Mouse (Mus musculus) hindbrain, embryonic 13.5 days (tissue): ENCODE results near the gene Fam172a. TPM values are rescaled to one million over a fixed set of nuclear protein-coding genes. Genes with fewer than 3 reads are reported as not detected.
"Not testable (repeated sequence)": the region's sequence is repeated elsewhere in the genome, so short reads cannot be mapped to it uniquely, and the experiment has no call there.

Experiments used
- ATAC-seq: fragments of 200-750 bp; cut with Nextera tagmentation; 2 replicates; pipeline ENCODE4 v1.8.0; 2017; ENCODE audit warnings: moderate TSS enrichment; ENCODE audit not compliant: low FRiP score
- H3K27ac ChIP-seq: fragments of 300-500 bp; sonication (generic); 2 replicates; pipeline ENCODE4 v1.5.1; 2015; ENCODE audit warnings: inconsistent platforms, mild to moderate bottlenecking, moderate library complexity
- H3K27me3 ChIP-seq: fragments of 300-500 bp; sonication (generic); 2 replicates; pipeline ENCODE4 v1.6.1; 2015; ENCODE audit warnings: mild to moderate bottlenecking, inconsistent platforms
- H3K36me3 ChIP-seq: fragments of 300-500 bp; sonication (generic); 2 replicates; pipeline ENCODE4 v1.6.1; 2015; ENCODE audit warnings: mild to moderate bottlenecking, inconsistent platforms
- H3K4me1 ChIP-seq: fragments of 300-500 bp; sonication (generic); replicated peaks from 2 replicates; pipeline ENCODE4 v1.6.1; 2015; ENCODE audit warnings: inconsistent platforms
- H3K4me2 ChIP-seq: fragments of 300-500 bp; sonication (generic); 2 replicates; pipeline ENCODE4 v1.6.1; 2015; ENCODE audit warnings: inconsistent platforms, mild to moderate bottlenecking, moderate library complexity
- H3K4me3 ChIP-seq: fragments of 300-500 bp; sonication (generic); 2 replicates; pipeline ENCODE4 v1.5.1; 2015; ENCODE audit warnings: mild to moderate bottlenecking, inconsistent platforms
- H3K9ac ChIP-seq: fragments of 300-500 bp; sonication (generic); 2 replicates; pipeline ENCODE4 v1.6.1; 2015; ENCODE audit warnings: mild to moderate bottlenecking, inconsistent platforms
- H3K9me3 ChIP-seq: fragments of 300-500 bp; sonication (generic); 2 replicates; pipeline ENCODE4 v1.6.1; 2016; ENCODE audit warnings: inconsistent platforms
- WGBS: fragments of 180-500 bp; shearing (Covaris S2); methylation state at CpG from one replicate; pipeline ENCODE4 v1.1.7; 2015; 5-methylcytosine and 5-hydroxymethylcytosine counted together
- polyA plus RNA-seq: library from polyadenylated mRNA; unstranded; fragments of >200 nt; fragmentation: Nextera tagmentation; extraction: Ambion mirVana; gene quantifications from 2 replicates; pipeline ENCODE4 v1.2.1, GENCODE M21; 2015

The Fam172a gene
- 44.5 and 48.8 TPM in 2 replicates for polyA plus RNA-seq

GRCm38 (mm10) chr13:77701733-77702132 lies at the start of gene Fam172a:
Fam172a (plus strand) TSS chr13:77702033.
- H3K4me1 ChIP-seq, H3K36me3 ChIP-seq, H3K4me3 ChIP-seq, H3K9me3 ChIP-seq, H3K27ac ChIP-seq, ATAC-seq, H3K27me3 ChIP-seq, H3K9ac ChIP-seq, H3K4me2 ChIP-seq: not testable (repeated sequence)
- WGBS: no CpG with 5 or more reads among the region's 6 CpGs

DNA sequence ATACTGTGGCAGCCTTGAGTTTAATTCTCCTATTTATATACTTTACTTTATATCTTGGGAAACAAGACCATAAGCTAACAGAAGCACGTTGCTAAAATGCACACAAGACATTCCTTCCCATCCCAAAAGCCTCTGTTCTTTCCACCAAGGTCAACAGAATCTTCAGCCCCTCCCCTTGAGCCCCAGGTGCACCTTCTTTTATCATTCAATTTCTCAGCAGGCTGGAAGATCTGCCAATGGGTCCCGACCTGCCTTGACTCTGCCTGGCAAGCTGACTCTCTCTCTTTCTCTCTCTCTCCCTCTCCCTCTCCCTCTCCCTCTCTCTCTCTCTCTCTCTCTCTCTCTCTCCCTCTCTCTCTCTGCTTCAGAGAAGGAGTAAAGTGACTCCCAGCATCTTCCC lies 13.2 kb upstream of the Fam172a start:
- Histone ChIP-seq H3K36me3 (no peaks in the 10 kb centered on the region), H3K27ac (no peak overlapping the region), H3K9ac (no peak overlapping the region), H3K4me1 (no peaks in the 10 kb centered on the region), H3K4me3 (no peak overlapping the region), H3K9me3 (no peaks in the 10 kb centered on the region), H3K4me2 (no peak overlapping the region), H3K27me3 (no peaks in the 10 kb centered on the region)
- ATAC-seq: no peak
- WGBS: 32% methylated on average over 2 of the region's 2 CpGs

GRCm38 (mm10) chr13:77708514-77709013 lies 6.7 kb downstream of the Fam172a start:
- H3K4me3 ChIP-seq: peak overlapping the region; percentile 96
- under 1% methylated on average over 35 of the region's 35 CpGs for WGBS
- peak overlapping the region; percentile 69 for H3K27ac ChIP-seq
- no peaks in the 10 kb centered on the region for H3K9me3 ChIP-seq
- peak; percentile 99 for ATAC-seq
- no peaks in the 10 kb centered on the region for H3K36me3 ChIP-seq
- H3K27me3 ChIP-seq: no peaks in the 10 kb centered on the region
- peak overlapping the region; percentile 89 for H3K9ac ChIP-seq
- peak overlapping the region; percentile 83 for H3K4me2 ChIP-seq
- peaks cover 13% of the 10 kb centered on the region for H3K4me1 ChIP-seq

GRCm38 (mm10) chr13:77717499-77717898 lies 15.7 kb downstream of the Fam172a start:
- 96% methylated on average over 2 of the region's 2 CpGs for WGBS
- ATAC-seq: no peak
- no peak overlapping the region for H3K27ac ChIP-seq
- no peak overlapping the region for H3K9ac ChIP-seq
- H3K4me3 ChIP-seq: no peak overlapping the region
- no peaks in the 10 kb centered on the region for H3K27me3 ChIP-seq
- H3K4me2 ChIP-seq: no peak overlapping the region
- H3K4me1 ChIP-seq: no peaks in the 10 kb centered on the region
- no peaks in the 10 kb centered on the region for H3K36me3 ChIP-seq
- no peaks in the 10 kb centered on the region for H3K9me3 ChIP-seq

DNA sequence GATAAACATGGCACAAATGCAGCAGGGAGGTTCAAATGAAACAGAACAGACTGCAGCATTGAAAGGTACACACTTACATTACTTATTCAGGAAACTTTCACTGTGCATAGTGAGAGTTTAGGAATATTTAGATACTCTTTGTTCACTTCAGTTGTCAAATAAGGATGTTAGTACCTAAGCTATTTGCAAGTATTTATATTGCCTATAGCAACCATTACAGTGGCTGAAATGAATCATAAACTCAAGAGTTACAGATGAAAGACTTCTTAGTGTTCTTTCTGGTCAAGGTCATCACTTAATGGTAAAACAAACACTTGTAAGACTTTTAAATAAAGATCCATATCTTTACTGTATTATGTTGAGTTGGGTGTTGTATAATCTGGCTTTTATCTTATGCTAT lies 41.0 kb downstream of the Fam172a start:
- H3K4me3 ChIP-seq: no peak overlapping the region
- no peaks in the 10 kb centered on the region for H3K4me1 ChIP-seq
- no peak overlapping the region for H3K27ac ChIP-seq
- H3K4me2 ChIP-seq: no peak overlapping the region
- no peaks in the 10 kb centered on the region for H3K9me3 ChIP-seq
- H3K36me3 ChIP-seq: no peaks in the 10 kb centered on the region
- H3K9ac ChIP-seq: no peak overlapping the region
- H3K27me3 ChIP-seq: no peaks in the 10 kb centered on the region
- no peak for ATAC-seq

DNA sequence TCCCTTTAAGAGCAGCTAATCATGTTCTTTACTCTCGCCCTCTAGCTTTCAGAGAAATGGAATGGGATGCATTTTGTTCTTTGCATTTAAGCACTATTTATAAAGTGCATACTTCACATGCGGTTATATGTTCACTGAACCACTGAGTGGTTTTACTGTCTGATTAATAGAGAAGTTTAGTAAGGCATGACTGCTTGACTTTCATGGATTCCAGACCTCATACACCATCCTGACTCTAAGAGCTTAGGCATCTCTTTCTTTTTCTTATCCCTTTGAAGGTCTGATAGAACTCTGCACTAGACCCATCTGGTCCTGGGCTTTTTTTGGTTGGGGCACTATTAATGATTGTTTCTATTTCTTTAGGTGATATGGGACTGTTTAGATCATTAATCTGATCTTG lies 75.8 kb downstream of the Fam172a start:
- H3K27me3 ChIP-seq: no peaks in the 10 kb centered on the region
- no peak for ATAC-seq
- no peak overlapping the region for H3K9ac ChIP-seq
- WGBS: 81% methylated on average over 2 of the region's 2 CpGs
- no peaks in the 10 kb centered on the region for H3K4me1 ChIP-seq
- H3K4me3 ChIP-seq: no peak overlapping the region
- no peak overlapping the region for H3K27ac ChIP-seq
- peaks cover 8% of the 10 kb centered on the region for H3K9me3 ChIP-seq
- no peak overlapping the region for H3K4me2 ChIP-seq
- peaks cover 7% of the 10 kb centered on the region; the same call in 1 of the 2 replicates for H3K36me3 ChIP-seq

GRCm38 (mm10) chr13:77807341-77807740 lies 105.5 kb downstream of the Fam172a start:
- H3K4me1 ChIP-seq, H3K4me2 ChIP-seq, H3K27me3 ChIP-seq, H3K36me3 ChIP-seq, H3K27ac ChIP-seq, H3K9me3 ChIP-seq, H3K4me3 ChIP-seq, H3K9ac ChIP-seq, ATAC-seq: not testable (repeated sequence)
- 94% methylated on average over 2 of the region's 2 CpGs for WGBS

- peaks cover 18% of the 10 kb centered on the region; the same call in 1 of the 2 replicates for H3K36me3 ChIP-seq
Observed at GRCm38 (mm10) chr13:77810449-77810848, 108.6 kb downstream of the Fam172a start.

GRCm38 (mm10) chr13:77826138-77826537 lies 124.3 kb downstream of the Fam172a start:
- WGBS: 94% methylated on average over 4 of the region's 4 CpGs

More at GRCm38 (mm10) chr13:77810449-77810848, 108.6 kb downstream of the Fam172a start:
- H3K27ac ChIP-seq: no peak overlapping the region
- H3K4me2 ChIP-seq: no peak overlapping the region
- WGBS: 97% methylated on average over 1 of the region's 1 CpGs
- no peak overlapping the region for H3K4me3 ChIP-seq
- no peak for ATAC-seq
- H3K4me1 ChIP-seq: no peaks in the 10 kb centered on the region
- peaks cover 11% of the 10 kb centered on the region; the same call in 1 of the 2 replicates for H3K9me3 ChIP-seq
- no peak overlapping the region for H3K9ac ChIP-seq
- H3K27me3 ChIP-seq: no peaks in the 10 kb centered on the region

DNA sequence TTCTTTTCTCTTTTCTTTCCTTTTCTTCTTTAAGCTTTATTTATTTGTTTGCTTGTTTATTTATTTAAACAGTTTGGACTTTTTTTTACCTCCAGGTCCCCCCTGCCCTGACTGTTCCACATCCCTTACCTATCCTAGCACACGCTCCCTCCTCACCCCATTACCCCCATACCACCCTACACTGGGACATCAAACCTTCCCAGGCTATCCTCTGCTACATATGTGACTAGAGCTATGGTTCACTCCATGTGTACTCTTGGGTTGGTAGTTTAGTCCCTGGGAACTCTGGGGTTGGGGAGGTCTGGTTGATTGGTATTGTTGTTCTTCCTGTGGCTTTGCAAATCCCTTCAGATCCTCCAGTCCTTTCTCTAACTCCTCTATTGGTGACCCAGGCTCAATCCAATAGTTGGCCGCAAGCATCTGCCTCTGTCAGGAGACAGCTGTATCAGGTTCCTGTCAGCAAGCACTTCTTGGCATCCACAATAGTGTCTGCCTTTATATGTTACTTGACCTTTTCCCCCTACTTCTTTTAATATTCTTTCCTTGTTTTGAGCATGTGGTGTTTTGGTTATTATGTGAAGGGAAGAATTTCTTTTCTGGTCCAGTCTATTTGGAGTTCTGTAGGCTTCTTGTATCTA lies 141.3 kb downstream of the Fam172a start:
- Histone ChIP-seq H3K4me1 (no peaks in the 10 kb centered on the region), H3K36me3 (no peaks in the 10 kb centered on the region)
- 94% methylated on average over 2 of the region's 2 CpGs for WGBS

More at GRCm38 (mm10) chr13:77826138-77826537, 124.3 kb downstream of the Fam172a start:
- Histone ChIP-seq H3K9me3 (no peaks in the 10 kb centered on the region), H3K4me2 (no peak overlapping the region), H3K27ac (no peak overlapping the region), H3K4me1 (no peaks in the 10 kb centered on the region), H3K27me3 (no peaks in the 10 kb centered on the region), H3K36me3 (no peaks in the 10 kb centered on the region), H3K4me3 (no peak overlapping the region), H3K9ac (no peak overlapping the region)
- no peak for ATAC-seq

DNA sequence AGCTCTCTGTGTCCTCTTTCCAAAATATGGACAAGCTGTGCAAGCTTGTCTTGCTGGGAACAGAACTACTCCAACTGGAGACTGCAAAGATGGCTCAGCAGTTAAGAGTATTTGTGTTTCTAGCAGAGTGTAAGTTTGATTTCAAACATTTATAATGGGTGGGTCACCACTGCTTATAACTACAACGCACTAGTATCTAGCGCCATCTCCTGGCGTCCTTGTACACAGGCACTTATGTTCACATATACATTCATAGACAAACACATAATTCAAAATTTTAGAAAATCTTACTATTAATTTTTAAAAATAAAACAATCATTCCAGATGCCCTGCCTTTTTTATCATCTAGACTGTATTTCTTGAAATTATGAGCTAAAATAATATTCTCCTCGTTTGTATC lies 147.0 kb downstream of the Fam172a start:
- Histone ChIP-seq H3K9me3 (no peaks in the 10 kb centered on the region), H3K9ac (no peak overlapping the region), H3K27ac (no peak overlapping the region), H3K4me2 (no peak overlapping the region), H3K4me3 (no peak overlapping the region), H3K27me3 (no peaks in the 10 kb centered on the region), H3K4me1 (no peaks in the 10 kb centered on the region), H3K36me3 (no peaks in the 10 kb centered on the region)
- 79% methylated on average over 4 of the region's 4 CpGs for WGBS
- no peak for ATAC-seq

More for the DNA sequence above, 141.3 kb downstream of the Fam172a start:
- H3K4me2 ChIP-seq: no peak overlapping the region
- no peak overlapping the region for H3K4me3 ChIP-seq
- no peak for ATAC-seq
- no peaks in the 10 kb centered on the region for H3K9me3 ChIP-seq
- no peak overlapping the region for H3K27ac ChIP-seq
- no peak overlapping the region for H3K9ac ChIP-seq
- no peaks in the 10 kb centered on the region for H3K27me3 ChIP-seq

DNA sequence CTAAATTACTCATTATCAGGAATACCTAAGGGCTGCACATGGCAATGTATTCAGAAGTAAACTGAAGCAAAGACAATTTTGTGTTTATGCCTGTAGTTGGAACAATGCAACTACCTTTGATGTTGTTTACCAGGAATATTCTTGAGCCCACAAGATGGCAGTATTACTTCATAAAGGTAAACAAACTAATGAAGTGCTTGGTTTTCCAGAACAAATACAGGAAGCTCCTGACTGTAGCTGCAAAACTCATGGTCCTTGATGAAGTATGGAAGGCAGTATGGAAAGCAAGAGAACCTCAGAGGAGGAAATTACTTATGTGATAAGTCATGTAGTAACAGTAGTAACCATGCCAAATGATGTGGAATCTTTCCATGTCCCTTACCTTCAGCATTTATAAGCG lies 163.0 kb downstream of the Fam172a start:
- ATAC-seq: 0 out of 2 replicates have a peak, but pooled peaks have one; percentile 43
- Histone ChIP-seq H3K4me3 (no peak overlapping the region), H3K27me3 (no peaks in the 10 kb centered on the region), H3K4me1 (no peaks in the 10 kb centered on the region), H3K27ac (no peak overlapping the region), H3K36me3 (no peaks in the 10 kb centered on the region), H3K4me2 (no peak overlapping the region), H3K9me3 (no peaks in the 10 kb centered on the region), H3K9ac (no peak overlapping the region)
- WGBS: 90% methylated on average over 1 of the region's 1 CpGs

DNA sequence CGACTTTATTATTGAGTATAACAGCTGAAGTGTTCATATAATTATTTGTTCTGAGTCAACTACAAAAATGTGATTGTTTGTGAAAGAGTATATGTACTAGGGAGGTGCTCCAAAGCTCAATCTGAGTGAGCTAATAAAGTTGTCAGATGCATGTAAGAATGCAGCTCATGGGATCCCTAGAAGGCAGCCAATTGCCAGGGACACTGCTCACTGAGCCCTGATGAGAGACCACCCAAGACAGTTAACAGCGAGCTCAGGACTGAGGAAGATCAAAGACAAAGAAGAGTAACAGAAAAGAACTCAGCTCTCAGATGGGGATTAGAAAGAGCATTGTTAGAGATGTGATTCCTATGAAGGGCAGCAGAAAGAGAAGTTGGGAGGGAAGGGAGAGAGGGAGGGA lies 166.5 kb downstream of the Fam172a start:
- no peaks in the 10 kb centered on the region for H3K36me3 ChIP-seq
- no peak overlapping the region for H3K4me3 ChIP-seq
- ATAC-seq: no peak
- H3K9ac ChIP-seq: no peak overlapping the region
- H3K4me1 ChIP-seq: no peaks in the 10 kb centered on the region
- no peak overlapping the region for H3K27ac ChIP-seq
- H3K27me3 ChIP-seq: no peaks in the 10 kb centered on the region
- no peaks in the 10 kb centered on the region for H3K9me3 ChIP-seq
- no peak overlapping the region for H3K4me2 ChIP-seq
- 40% methylated on average over 2 of the region's 2 CpGs for WGBS
